Mouse (Mus musculus): ENCODE results near the gene Csf3. TPM values are rescaled to one million over a fixed set of nuclear protein-coding genes. Genes with fewer than 3 reads are reported as not detected.

Gene Csf3
- total and polyA plus RNA-seq, 3 experiments = 0.21 TPM; not detected in 2

GRCm38 (mm10) chr11:98723098-98723497, 22.0 kb downstream of the Csf3 start:
- TF ChIP-seq MYC (IDR thresholded peaks at IDR 0.05; ENCODE audit: low read depth, low read length) (no peak), GABPA (IDR thresholded peaks at IDR 0.05; ENCODE audit: insufficient replicate concordance, low read depth, low read length) (no peak), USF1 (IDR thresholded peaks at IDR 0.05; ENCODE audit: low read depth, low read length) (no peak), RAD21 (IDR thresholded peaks at IDR 0.05; ENCODE audit: low read depth, low read length) (no peak), MEF2A (IDR thresholded peaks at IDR 0.05; ENCODE audit: borderline replicate concordance, low read depth, low read length) (no peak), USF2 (conservative IDR thresholded peaks at IDR 0.05; ENCODE audit: low read depth, low read length) (no peak), ZC3H11A (IDR thresholded peaks at IDR 0.05; ENCODE audit: low read depth, low read length) (no peak), CTCF (conservative IDR thresholded peaks at IDR 0.05 in 1 of 2, IDR thresholded peaks at IDR 0.05 in 1 of 2; ENCODE audit: low read depth in 2 of 2, low read length in 2 of 2) (no peak), KAT2A (IDR thresholded peaks at IDR 0.05; ENCODE audit: insufficient replicate concordance, low read length) (no peak), ZKSCAN1 (IDR thresholded peaks at IDR 0.05; ENCODE audit: borderline replicate concordance, low read depth, low read length) (no peak), TCF12 (IDR thresholded peaks at IDR 0.05; ENCODE audit: low read depth, low read length) (no peak), BHLHE40 (IDR thresholded peaks at IDR 0.05; ENCODE audit: low read depth, low read length) (no peak), CHD2 (IDR thresholded peaks at IDR 0.05; ENCODE audit: low read length) (no peak), TBP (conservative IDR thresholded peaks at IDR 0.05; ENCODE audit: low read depth, low read length) (no peak), POLR2AphosphoS2 (IDR thresholded peaks at IDR 0.05; ENCODE audit: low read depth, low read length) (no peak), SIN3A (IDR thresholded peaks at IDR 0.05; ENCODE audit: low read length) (no peak), UBTF (IDR thresholded peaks at IDR 0.05; ENCODE audit: low read depth, low read length) (no peak), MAX (IDR thresholded peaks at IDR 0.05; ENCODE audit: low read length) (no peak), RCOR1 (conservative IDR thresholded peaks at IDR 0.05; ENCODE audit: low read depth, low read length) (no peak)
- Histone ChIP-seq H3K36me3 (replicated peaks in 1 of 2; ENCODE audit: control insufficient read depth in 1 of 2, insufficient read depth in 1 of 2, low read length in 1 of 2) (peaks cover 42 to 90% of the 10 kb centered on the region in 2 experiments), H3K4me3 (replicated peaks in 1 of 3; ENCODE audit: low read depth in 2 of 3, low read length in 2 of 3, poor library complexity in 1 of 3) (no peak overlapping the region), H3K9ac (ENCODE audit: insufficient read depth, low read depth) (no peak overlapping the region), H3K79me2 (replicated peaks; ENCODE audit: control insufficient read depth, extremely low read depth, insufficient read depth, poor library complexity, severe bottlenecking) (peaks cover 4% of the 10 kb centered on the region; the same call in 1 of the 2 replicates), H3K27me3 (replicated peaks) (no peaks in the 10 kb centered on the region), H3K9me3 (replicated peaks; ENCODE audit: low read length) (no peaks in the 10 kb centered on the region), H3K4me1 (ENCODE audit: control insufficient read depth in 1 of 2, insufficient read depth in 2 of 2) (peaks cover 0 to 9% of the 10 kb centered on the region in 2 experiments; a peak in 1 of 4 replicates), H3K27ac (ENCODE audit: insufficient read depth, low read depth) (no peak overlapping the region), H3K4me2 (ENCODE audit: insufficient read depth, low read depth, poor library complexity, severe bottlenecking) (no peak overlapping the region)
- dilution Hi-C loops (cut with MboI; ENCODE audit: extremely low pct_ligation_motif_present, extremely low pct_unique_long_range_greater_than_20kb, low sequenced_read_pairs) = no loop called here
- no peak for DNase-seq (ENCODE audit: extremely low read depth)
- in situ Hi-C loops (cut with MboI; ENCODE audit: low pct_ligation_motif_present, low pct_unique_long_range_greater_than_20kb, low sequenced_read_pairs) = loop anchor here (10.0 kb wide), 1 partner anchor 62 kb away; no protein-coding TSS in a partner anchor

- TF ChIP-seq EP300 (IDR thresholded peaks at IDR 0.05; ENCODE audit: low read length) (no peak), TCF12 (IDR thresholded peaks at IDR 0.05; ENCODE audit: low read depth, low read length) (no peak), MYC (IDR thresholded peaks at IDR 0.05; ENCODE audit: low read depth, low read length) (no peak), PAX5 (IDR thresholded peaks at IDR 0.05; ENCODE audit: low read length) (no peak), USF1 (IDR thresholded peaks at IDR 0.05; ENCODE audit: low read depth, low read length) (no peak), SMC3 (IDR thresholded peaks at IDR 0.05; ENCODE audit: low read depth, low read length) (no peak), NRF1 (IDR thresholded peaks at IDR 0.05; ENCODE audit: low read depth, low read length) (no peak), HCFC1 (IDR thresholded peaks at IDR 0.05; ENCODE audit: low read depth, low read length) (no peak), TBP (conservative IDR thresholded peaks at IDR 0.05; ENCODE audit: low read depth, low read length) (no peak)
- no peak for DNase-seq (ENCODE audit: extremely low read depth)
These were observed 25.0 kb downstream of the Csf3 start for GRCm38 (mm10) chr11:98725926-98726506.

More at GRCm38 (mm10) chr11:98725926-98726506, 25.0 kb downstream of the Csf3 start:
- Histone ChIP-seq H3K9me3 (replicated peaks; ENCODE audit: low read length) (no peaks in the 10 kb centered on the region), H3K9ac (ENCODE audit: insufficient read depth, low read depth) (no peak overlapping the region), H3K4me1 (ENCODE audit: control insufficient read depth in 1 of 2, insufficient read depth in 2 of 2) (peaks cover 0 to 17% of the 10 kb centered on the region in 2 experiments; a peak in 2 of 4 replicates), H3K4me2 (ENCODE audit: insufficient read depth, low read depth, poor library complexity, severe bottlenecking) (no peak overlapping the region), H3K36me3 (replicated peaks in 1 of 2; ENCODE audit: control insufficient read depth in 1 of 2, insufficient read depth in 1 of 2, low read length in 1 of 2) (peaks cover 28 to 67% of the 10 kb centered on the region in 2 experiments), H3K27me3 (replicated peaks) (no peaks in the 10 kb centered on the region), H3K27ac (ENCODE audit: insufficient read depth, low read depth) (no peak overlapping the region), H3K79me2 (replicated peaks; ENCODE audit: control insufficient read depth, extremely low read depth, insufficient read depth, poor library complexity, severe bottlenecking) (peaks cover 12% of the 10 kb centered on the region), H3K4me3 (replicated peaks in 1 of 3; ENCODE audit: low read depth in 2 of 3, low read length in 2 of 3, poor library complexity in 1 of 3) (no peak overlapping the region)
- in situ Hi-C loops (cut with MboI; ENCODE audit: low pct_ligation_motif_present, low pct_unique_long_range_greater_than_20kb, low sequenced_read_pairs) = loop anchor here (10.0 kb wide), 1 partner anchor 59 kb away; no protein-coding TSS in a partner anchor
- dilution Hi-C loops (cut with MboI; ENCODE audit: extremely low pct_ligation_motif_present, extremely low pct_unique_long_range_greater_than_20kb, low sequenced_read_pairs) = no loop called here
